Mouse (Mus musculus) left cerebral cortex, adult 2 months (tissue): ENCODE results near the gene Map3k9. TPM values are rescaled to one million over a fixed set of nuclear protein-coding genes. Genes with fewer than 3 reads are reported as not detected.

Source experiments
- DNase-seq, 2 experiments: peaks; one replicate each; pipeline ENCODE4 v3.0.0; 2021 to 2022; ENCODE audit warnings: low spot score in 2 of 2, mixed read lengths in 1 of 2; ENCODE audit errors: extremely low spot score in 1 of 2
- H3K27ac ChIP-seq: fragments of 200-600 bp; 2 replicates; pipeline ENCODE4 v1.8.1; 2022
- H3K4me3 ChIP-seq: fragments of 200-600 bp; 2 replicates; pipeline ENCODE4 v1.8.1; 2022
- CTCF ChIP-seq: fragments of 200-600 bp; IDR thresholded peaks from 2 replicates; pipeline ENCODE4 v1.8.1; 2022; ENCODE audit warnings: antibody characterized with exemption, mild to moderate bottlenecking, moderate library complexity
- intact Hi-C: fragments of 180-260 bp; cut with DNase I; formaldehyde crosslinking; loops from one replicate; pipeline ENCODE4 v1.15.1; 2025
- total RNA-seq, 2 experiments: library from RNA; stranded (reverse); gene quantifications; 2 replicates each; pipeline ENCODE4 v1.2.3; 2021

Map3k9 gene
- total RNA-seq, 2 experiments from 2014 or later = 63.3 to 68.9 TPM

GRCm38 (mm10) chr12:81690751-81691150 is 90.2 kb downstream of the Map3k9 start:
- DNase-seq = no peak
- no peak for TF ChIP-seq CTCF
- H3K27ac ChIP-seq = no peak overlapping the region
- intact Hi-C loops = no loop called here
- H3K4me3 ChIP-seq = no peak overlapping the region

- intact Hi-C loops = no loop called here
- TF ChIP-seq CTCF = no peak
- H3K4me3 ChIP-seq = no peak overlapping the region
- H3K27ac ChIP-seq = no peak overlapping the region
- DNase-seq = no peak
Observed at GRCm38 (mm10) chr12:81690111-81690510, 90.9 kb downstream of the Map3k9 start.

GRCm38 (mm10) chr12:81689505-81690056 is 91.4 kb downstream of the Map3k9 start:
- Histone ChIP-seq H3K4me3 (no peak overlapping the region), H3K27ac (no peak overlapping the region)
- intact Hi-C loops = loop anchor here (5.0 kb wide), 1 partner anchor 72 kb away; no protein-coding TSS in a partner anchor
- TF ChIP-seq CTCF = no peak
- DNase-seq = no peak

- no peak overlapping the region for H3K27ac ChIP-seq
- no peak overlapping the region for H3K4me3 ChIP-seq
- no peak for DNase-seq
- TF ChIP-seq CTCF = no peak
- intact Hi-C loops = loop anchor here (5.0 kb wide), 1 partner anchor 71 kb away; no protein-coding TSS in a partner anchor
Observed at GRCm38 (mm10) chr12:81688537-81688936, 92.4 kb downstream of the Map3k9 start.

- Histone ChIP-seq H3K27ac (no peak overlapping the region), H3K4me3 (no peak overlapping the region)
- DNase-seq = no peak
- intact Hi-C loops = loop anchor here (5.0 kb wide), 1 partner anchor 71 kb away; no protein-coding TSS in a partner anchor
- peak; percentile 30 for TF ChIP-seq CTCF
Observed at GRCm38 (mm10) chr12:81687873-81688272, 93.1 kb downstream of the Map3k9 start.

GRCm38 (mm10) chr12:81686406-81687117 is 94.4 kb downstream of the Map3k9 start:
- TF ChIP-seq CTCF = no peak

GRCm38 (mm10) chr12:81685981-81686380 is 95.0 kb downstream of the Map3k9 start:
- no peak for DNase-seq
- no peak overlapping the region for H3K27ac ChIP-seq
- H3K4me3 ChIP-seq = no peak overlapping the region
- TF ChIP-seq CTCF = no peak
- intact Hi-C loops = loop anchor here (5.0 kb wide), 1 partner anchor 69 kb away; no protein-coding TSS in a partner anchor

More at GRCm38 (mm10) chr12:81686406-81687117, 94.4 kb downstream of the Map3k9 start:
- H3K27ac ChIP-seq = no peak overlapping the region
- no peak overlapping the region for H3K4me3 ChIP-seq
- intact Hi-C loops = loop anchor here (5.0 kb wide), 1 partner anchor 69 kb away; no protein-coding TSS in a partner anchor
- no peak for DNase-seq

GRCm38 (mm10) chr12:81684096-81684495 is 96.9 kb downstream of the Map3k9 start:
- Histone ChIP-seq H3K4me3 (no peak overlapping the region), H3K27ac (no peak overlapping the region)
- TF ChIP-seq CTCF = no peak
- intact Hi-C loops = no loop called here
- DNase-seq = no peak

GRCm38 (mm10) chr12:81683395-81683794 is 97.6 kb downstream of the Map3k9 start:
- intact Hi-C loops = no loop called here
- no peak overlapping the region for H3K4me3 ChIP-seq
- DNase-seq = no peak

GRCm38 (mm10) chr12:81679807-81680529 is 101.0 kb downstream of the Map3k9 start:
- DNase-seq = no peak
- TF ChIP-seq CTCF = no peak
- Histone ChIP-seq H3K27ac (no peak overlapping the region), H3K4me3 (no peak overlapping the region)
- intact Hi-C loops = no loop called here

More at GRCm38 (mm10) chr12:81683395-81683794, 97.6 kb downstream of the Map3k9 start:
- H3K27ac ChIP-seq = no peak overlapping the region
- no peak for TF ChIP-seq CTCF

- TF ChIP-seq CTCF = no peak
- intact Hi-C loops = no loop called here
- H3K4me3 ChIP-seq = no peak overlapping the region
- DNase-seq = no peak
- H3K27ac ChIP-seq = no peak overlapping the region
Observed at GRCm38 (mm10) chr12:81675557-81675956, 105.4 kb downstream of the Map3k9 start.

Other genes starting within 250 kb of the Map3k9 start
- gene Gm20498, start 248.3 kb downstream of the Map3k9 start, total RNA-seq = 10 to 100 TPM; 40.1 to 45.6 TPM
- gene Synj2bp, start 248.3 kb downstream of the Map3k9 start, total RNA-seq = 10 to 100 TPM; 37.1 to 38.0 TPM
- gene Adam21, start 212.7 kb downstream of the Map3k9 start, total RNA-seq = under 1 TPM; 0.29 to 0.35 TPM
- 10 to 100 TPM; 26.6 to 31.2 TPM for gene Med6, start 186.2 kb downstream of the Map3k9 start, total RNA-seq
- gene Ttc9, start 149.9 kb downstream of the Map3k9 start, total RNA-seq = 10 to 100 TPM; 49.5 to 50.5 TPM
- gene Pcnx, start 78.8 kb upstream of the Map3k9 start, total RNA-seq = 100 to 1,000 TPM in 1 of 2 experiments, 10 to 100 TPM in 1; 99.3 to 109 TPM